Mouse (Mus musculus): ENCODE data around the gene Slc25a39. TPM values are rescaled to one million over a fixed set of nuclear protein-coding genes. Genes with fewer than 3 reads are reported as not detected.

The Slc25a39 gene
- polyA plus RNA-seq, 1 experiment from 2014 or later = 266 TPM

- Histone ChIP-seq H3K36me3 (ENCODE audit: control insufficient read depth, insufficient read depth, low read length) (no peaks in the 10 kb centered on the region), H3K4me2 (ENCODE audit: low read length) (no peak overlapping the region), H3K9ac (ENCODE audit: low read length) (no peak overlapping the region), H3K27me3 (ENCODE audit: control insufficient read depth, insufficient read depth, low read length) (peaks cover 8% of the 10 kb centered on the region), H3K4me3 (ENCODE audit: control insufficient read depth in 1 of 2, insufficient read depth in 1 of 2, low read depth in 1 of 2, low read length in 2 of 2) (no peak overlapping the region), H3K9me3 (ENCODE audit: control insufficient read depth, low read length) (no peaks in the 10 kb centered on the region), H3K27ac (replicated peaks in 1 of 2; ENCODE audit: control insufficient read depth in 1 of 2, insufficient read depth in 1 of 2, low read depth in 2 of 2, low read length in 2 of 2) (no peak overlapping the region), H3K4me1 (ENCODE audit: control insufficient read depth in 2 of 2, insufficient read depth in 2 of 2, low read length in 2 of 2) (no peaks in the 10 kb centered on the region; a peak in 1 of 4 replicates)
- whole genome bisulfite sequencing = 73% methylated on average over 14 of the region's 14 CpGs
- ATAC-seq (ENCODE audit: insufficient number of reproducible peaks, insufficient read depth, low FRiP score, low read depth) = peak; percentile 48; the same call in 1 of the 2 replicates
Measured at GRCm38 (mm10) chr11:102364570-102365371, 43.0 kb downstream of the Slc25a39 start.

- Histone ChIP-seq H3K4me2 (ENCODE audit: low read length) (no peak overlapping the region), H3K4me3 (ENCODE audit: control insufficient read depth in 1 of 2, insufficient read depth in 1 of 2, low read depth in 1 of 2, low read length in 2 of 2) (no peak overlapping the region), H3K4me1 (ENCODE audit: control insufficient read depth in 2 of 2, insufficient read depth in 2 of 2, low read length in 2 of 2) (no peaks in the 10 kb centered on the region; a peak in 1 of 4 replicates), H3K9me3 (ENCODE audit: control insufficient read depth, low read length) (no peaks in the 10 kb centered on the region), H3K36me3 (ENCODE audit: control insufficient read depth, insufficient read depth, low read length) (no peaks in the 10 kb centered on the region), H3K27ac (replicated peaks in 1 of 2; ENCODE audit: control insufficient read depth in 1 of 2, insufficient read depth in 1 of 2, low read depth in 2 of 2, low read length in 2 of 2) (no peak overlapping the region), H3K27me3 (ENCODE audit: control insufficient read depth, insufficient read depth, low read length) (peaks cover 8% of the 10 kb centered on the region), H3K9ac (ENCODE audit: low read length) (no peak overlapping the region)
- 12% methylated on average over 2 of the region's 2 CpGs for WGBS
- 0 out of 2 replicates have a peak, but pooled peaks have one; percentile 28 for ATAC-seq (ENCODE audit: insufficient number of reproducible peaks, insufficient read depth, low FRiP score, low read depth)
Measured at GRCm38 (mm10) chr11:102363623-102364022, 44.1 kb downstream of the Slc25a39 start.

- Histone ChIP-seq H3K27ac (replicated peaks in 1 of 2; ENCODE audit: control insufficient read depth in 1 of 2, insufficient read depth in 1 of 2, low read depth in 2 of 2, low read length in 2 of 2) (no peak overlapping the region), H3K4me2 (ENCODE audit: low read length) (no peak overlapping the region)
Measured at GRCm38 (mm10) chr11:102361776-102362495, 45.8 kb downstream of the Slc25a39 start.

GRCm38 (mm10) chr11:102358365-102358764, 49.4 kb downstream of the Slc25a39 start:
- no peak for ATAC-seq (ENCODE audit: insufficient number of reproducible peaks, insufficient read depth, low FRiP score, low read depth)
- 62% methylated on average over 10 of the region's 10 CpGs for WGBS
- Histone ChIP-seq H3K9ac (ENCODE audit: low read length) (no peak overlapping the region), H3K4me2 (ENCODE audit: low read length) (no peak overlapping the region), H3K27ac (replicated peaks in 1 of 2; ENCODE audit: control insufficient read depth in 1 of 2, insufficient read depth in 1 of 2, low read depth in 2 of 2, low read length in 2 of 2) (no peak overlapping the region), H3K4me1 (ENCODE audit: control insufficient read depth in 2 of 2, insufficient read depth in 2 of 2, low read length in 2 of 2) (no peaks in the 10 kb centered on the region), H3K27me3 (ENCODE audit: control insufficient read depth, insufficient read depth, low read length) (peaks cover 28% of the 10 kb centered on the region), H3K9me3 (ENCODE audit: control insufficient read depth, low read length) (no peaks in the 10 kb centered on the region), H3K36me3 (ENCODE audit: control insufficient read depth, insufficient read depth, low read length) (no peaks in the 10 kb centered on the region), H3K4me3 (ENCODE audit: control insufficient read depth in 1 of 2, insufficient read depth in 1 of 2, low read depth in 1 of 2, low read length in 2 of 2) (no peak overlapping the region)

More at GRCm38 (mm10) chr11:102361776-102362495, 45.8 kb downstream of the Slc25a39 start:
- no peak for ATAC-seq (ENCODE audit: insufficient number of reproducible peaks, insufficient read depth, low FRiP score, low read depth)
- WGBS = 82% methylated on average over 8 of the region's 8 CpGs
- Histone ChIP-seq H3K4me3 (ENCODE audit: control insufficient read depth in 1 of 2, insufficient read depth in 1 of 2, low read depth in 1 of 2, low read length in 2 of 2) (no peak overlapping the region), H3K27me3 (ENCODE audit: control insufficient read depth, insufficient read depth, low read length) (peaks cover 18% of the 10 kb centered on the region), H3K4me1 (ENCODE audit: control insufficient read depth in 2 of 2, insufficient read depth in 2 of 2, low read length in 2 of 2) (no peaks in the 10 kb centered on the region; a peak in 1 of 4 replicates), H3K9ac (ENCODE audit: low read length) (no peak overlapping the region), H3K9me3 (ENCODE audit: control insufficient read depth, low read length) (no peaks in the 10 kb centered on the region), H3K36me3 (ENCODE audit: control insufficient read depth, insufficient read depth, low read length) (no peaks in the 10 kb centered on the region)

- H3K36me3 ChIP-seq (ENCODE audit: control insufficient read depth, insufficient read depth, low read length) = no peaks in the 10 kb centered on the region
- peaks cover 34% of the 10 kb centered on the region for H3K27me3 ChIP-seq (ENCODE audit: control insufficient read depth, insufficient read depth, low read length)
- H3K4me1 ChIP-seq (ENCODE audit: control insufficient read depth in 2 of 2, insufficient read depth in 2 of 2, low read length in 2 of 2) = no peaks in the 10 kb centered on the region
- no peak overlapping the region for H3K9ac ChIP-seq (ENCODE audit: low read length)
- no peak overlapping the region for H3K4me2 ChIP-seq (ENCODE audit: low read length)
- no peak overlapping the region for H3K27ac ChIP-seq (replicated peaks in 1 of 2; ENCODE audit: control insufficient read depth in 1 of 2, insufficient read depth in 1 of 2, low read depth in 2 of 2, low read length in 2 of 2)
- H3K9me3 ChIP-seq (ENCODE audit: control insufficient read depth, low read length) = no peaks in the 10 kb centered on the region
- H3K4me3 ChIP-seq (ENCODE audit: control insufficient read depth in 1 of 2, insufficient read depth in 1 of 2, low read depth in 1 of 2, low read length in 2 of 2) = no peak overlapping the region
- ATAC-seq (ENCODE audit: insufficient number of reproducible peaks, insufficient read depth, low FRiP score, low read depth) = no peak
- 52% methylated on average over 31 of the region's 31 CpGs for WGBS
Measured at GRCm38 (mm10) chr11:102356636-102357350, 51.0 kb downstream of the Slc25a39 start.

- no peak for ATAC-seq (ENCODE audit: insufficient number of reproducible peaks, insufficient read depth, low FRiP score, low read depth)
- no peak overlapping the region for H3K4me2 ChIP-seq (ENCODE audit: low read length)
- H3K9me3 ChIP-seq (ENCODE audit: control insufficient read depth, low read length) = no peaks in the 10 kb centered on the region
- WGBS = 65% methylated on average over 12 of the region's 12 CpGs
- no peaks in the 10 kb centered on the region for H3K36me3 ChIP-seq (ENCODE audit: control insufficient read depth, insufficient read depth, low read length)
- peaks cover 33% of the 10 kb centered on the region for H3K27me3 ChIP-seq (ENCODE audit: control insufficient read depth, insufficient read depth, low read length)
- H3K27ac ChIP-seq (replicated peaks in 1 of 2; ENCODE audit: control insufficient read depth in 1 of 2, insufficient read depth in 1 of 2, low read depth in 2 of 2, low read length in 2 of 2) = no peak overlapping the region
- H3K4me1 ChIP-seq (ENCODE audit: control insufficient read depth in 2 of 2, insufficient read depth in 2 of 2, low read length in 2 of 2) = no peaks in the 10 kb centered on the region
- no peak overlapping the region for H3K9ac ChIP-seq (ENCODE audit: low read length)
- no peak overlapping the region for H3K4me3 ChIP-seq (ENCODE audit: control insufficient read depth in 1 of 2, insufficient read depth in 1 of 2, low read depth in 1 of 2, low read length in 2 of 2)
Measured at GRCm38 (mm10) chr11:102356190-102356589, 51.6 kb downstream of the Slc25a39 start.

- 78% methylated on average over 3 of the region's 3 CpGs for WGBS
- Histone ChIP-seq H3K4me1 (ENCODE audit: control insufficient read depth in 2 of 2, insufficient read depth in 2 of 2, low read length in 2 of 2) (no peaks in the 10 kb centered on the region), H3K4me3 (ENCODE audit: control insufficient read depth in 1 of 2, insufficient read depth in 1 of 2, low read depth in 1 of 2, low read length in 2 of 2) (no peak overlapping the region), H3K27me3 (ENCODE audit: control insufficient read depth, insufficient read depth, low read length) (peaks cover 34% of the 10 kb centered on the region), H3K27ac (replicated peaks in 1 of 2; ENCODE audit: control insufficient read depth in 1 of 2, insufficient read depth in 1 of 2, low read depth in 2 of 2, low read length in 2 of 2) (no peak overlapping the region), H3K36me3 (ENCODE audit: control insufficient read depth, insufficient read depth, low read length) (no peaks in the 10 kb centered on the region), H3K4me2 (ENCODE audit: low read length) (no peak overlapping the region), H3K9me3 (ENCODE audit: control insufficient read depth, low read length) (no peaks in the 10 kb centered on the region), H3K9ac (ENCODE audit: low read length) (no peak overlapping the region)
- ATAC-seq (ENCODE audit: insufficient number of reproducible peaks, insufficient read depth, low FRiP score, low read depth) = no peak
Measured at GRCm38 (mm10) chr11:102355501-102355900, 52.2 kb downstream of the Slc25a39 start.
